Mouse (Mus musculus): ENCODE measurements around the gene Ube2j1.

DNA sequence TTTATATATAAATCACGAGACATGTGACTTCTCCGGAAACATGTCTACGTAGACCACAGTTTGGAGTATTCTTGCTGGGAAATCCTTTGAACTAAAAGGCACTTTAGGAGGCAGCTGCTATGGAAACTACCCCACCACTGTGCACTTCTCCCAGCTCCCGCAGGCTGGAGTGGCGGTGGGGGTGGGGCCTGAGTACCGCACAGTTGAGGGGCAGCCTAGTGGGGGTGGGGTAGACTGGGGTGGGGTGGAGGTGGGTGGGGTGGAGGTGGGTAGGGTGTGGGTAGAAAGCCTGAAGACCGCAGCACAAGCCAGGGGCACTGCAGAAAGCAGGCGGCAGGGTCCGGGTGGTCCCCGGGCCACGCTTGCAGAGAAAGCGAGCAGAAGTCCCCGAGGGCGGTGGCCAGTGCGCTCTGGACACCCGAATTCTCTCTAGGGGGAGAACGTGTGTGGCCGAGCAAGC lies 48.5 kb upstream of the Ube2j1 start, which contains the start of gene Rragd:
- TF ChIP-seq CTCF (IDR thresholded peaks at IDR 0.05; ENCODE audit: borderline replicate concordance, extremely low read depth, insufficient read depth, insufficient read length) (no peak), POLR2A (IDR thresholded peaks at IDR 0.05; ENCODE audit: borderline replicate concordance, extremely low read depth, insufficient read depth, insufficient read length, poor library complexity, severe bottlenecking) (no peak)
